Mouse (Mus musculus) T-helper 17 cell (primary cell): Measurements from ENCODE around the gene Baz1a.
"Not testable (repeated sequence)": the region's sequence is repeated elsewhere in the genome, so short reads cannot be mapped to it uniquely, and the experiment has no call there.

Experiments
- in situ Hi-C, 2 experiments: fragments of 300-600 bp; cut with MboI, MseI; formaldehyde crosslinking; loops; 1 replicate in 1 of 2; 2 replicates in 1 of 2; pipeline ENCODE4 v1.15.1; 2025; ENCODE audit warnings: high pct_unique_total_duplicates in 2 of 2

Baz1a gene

GRCm38 (mm10) chr12:55007361-55008008 is 6.7 kb downstream of the Baz1a start:
- in situ Hi-C loops = no loop called here

- in situ Hi-C loops = no loop called here
Observed at GRCm38 (mm10) chr12:55006071-55006470, 8.1 kb downstream of the Baz1a start.

GRCm38 (mm10) chr12:55004396-55004795 is 9.8 kb downstream of the Baz1a start:
- in situ Hi-C loops = no loop called here

GRCm38 (mm10) chr12:55003843-55004242 is 10.3 kb downstream of the Baz1a start:
- in situ Hi-C loops = no loop called here

DNA sequence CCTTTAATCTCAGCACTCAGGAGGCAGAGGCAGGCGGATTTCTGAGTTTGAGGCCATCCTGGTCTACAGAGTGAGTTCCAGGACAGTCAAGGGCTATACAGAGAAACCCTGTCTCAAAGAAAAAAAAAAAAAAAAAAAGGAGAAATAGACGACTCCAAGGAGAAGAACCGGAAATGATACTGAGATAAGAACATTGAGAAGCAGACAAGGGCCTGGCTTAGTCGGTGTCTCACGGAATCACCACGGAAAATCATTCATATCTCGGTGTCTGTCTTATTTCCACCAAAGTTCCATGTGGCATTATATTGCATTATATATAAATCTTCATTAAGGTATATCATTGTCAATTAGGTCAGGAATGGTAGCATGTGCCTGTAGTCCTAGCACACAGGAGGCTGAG is 11.6 kb downstream of the Baz1a start:
- in situ Hi-C loops = not testable (repeated sequence)

DNA sequence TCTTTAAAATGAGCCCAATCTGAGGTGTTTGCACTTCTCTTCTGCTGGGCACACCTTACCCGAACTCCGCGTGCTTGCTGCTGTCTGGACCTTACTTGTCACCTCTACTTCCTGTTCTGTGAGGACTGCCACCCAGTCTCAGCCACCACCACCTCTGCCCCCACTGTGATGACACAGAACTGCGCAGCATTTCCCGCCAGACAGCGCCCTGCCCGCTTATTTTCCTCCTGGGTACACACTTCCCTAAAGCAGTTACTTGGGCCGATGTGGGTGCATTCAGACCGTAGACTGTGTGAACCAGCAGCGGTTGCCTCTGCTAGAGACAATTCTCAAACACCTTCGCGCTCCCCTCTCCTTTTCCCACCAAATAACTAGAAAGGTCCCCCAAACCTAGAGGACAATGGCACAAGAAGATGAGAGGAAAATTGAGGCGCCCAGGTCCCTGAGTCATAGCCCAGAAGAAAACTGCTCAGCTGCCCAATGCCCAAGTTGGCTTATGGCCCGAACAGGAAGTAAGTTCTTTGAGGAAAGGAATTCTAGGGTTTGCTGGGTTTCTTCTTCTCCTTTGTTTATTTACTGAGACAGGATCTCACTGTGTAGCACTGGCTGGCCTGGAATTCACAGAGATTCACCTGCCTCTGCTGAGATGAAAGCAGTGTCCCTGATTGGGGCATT is 15.0 kb downstream of the Baz1a start:
- in situ Hi-C loops = loop anchor here in 1 of 2 experiments (5.0 kb wide), 1 partner anchor 78 kb away; no protein-coding TSS in a partner anchor

DNA sequence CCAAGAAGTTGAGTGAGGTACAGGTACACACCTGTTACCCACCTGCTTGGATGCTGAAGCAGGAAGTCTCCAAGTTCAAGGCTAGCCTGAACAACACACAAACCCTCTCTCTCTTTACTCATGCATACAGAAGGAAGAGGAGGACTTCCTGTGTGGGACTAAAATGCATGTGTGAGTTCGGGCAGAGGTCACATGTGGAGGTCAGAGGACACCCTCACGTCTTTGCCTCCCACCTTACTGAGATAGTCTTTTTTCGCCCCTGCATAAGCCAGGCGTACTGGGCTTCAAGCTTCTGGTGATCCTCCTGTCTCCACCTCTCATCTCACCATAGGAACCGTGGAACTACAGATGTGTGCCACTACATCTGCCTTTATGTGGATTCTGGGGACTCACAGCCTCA is 15.7 kb downstream of the Baz1a start:
- in situ Hi-C loops = loop anchor here in 1 of 2 experiments (5.0 kb wide), 1 partner anchor 79 kb away; no protein-coding TSS in a partner anchor

DNA sequence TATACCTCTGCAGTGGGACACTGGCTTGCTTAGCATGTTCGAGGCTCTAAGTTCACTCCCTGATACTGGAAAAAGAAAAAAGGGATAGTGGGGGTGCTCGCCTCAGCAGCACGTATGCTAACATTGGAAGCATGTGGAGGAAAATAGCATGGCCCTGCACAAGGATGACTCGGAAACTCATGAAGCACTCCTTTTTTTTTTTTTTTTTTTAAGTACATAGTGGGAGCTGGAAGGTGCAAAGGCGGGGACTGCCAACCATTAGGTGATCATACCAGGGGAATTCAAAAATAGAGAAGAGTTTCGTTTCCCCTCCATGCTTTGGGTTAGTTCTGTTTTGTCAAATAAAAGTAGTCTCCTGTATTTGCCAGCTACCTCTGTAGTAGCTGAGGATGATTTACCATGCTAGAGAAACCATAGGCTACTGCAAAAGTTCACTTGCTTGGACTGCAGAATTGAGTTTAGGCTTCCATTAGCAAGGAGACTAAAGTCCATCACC is 17.1 kb downstream of the Baz1a start:
- in situ Hi-C loops = loop anchor here in 1 of 2 experiments (5.0 kb wide), 1 partner anchor 80 kb away; no protein-coding TSS in a partner anchor

DNA sequence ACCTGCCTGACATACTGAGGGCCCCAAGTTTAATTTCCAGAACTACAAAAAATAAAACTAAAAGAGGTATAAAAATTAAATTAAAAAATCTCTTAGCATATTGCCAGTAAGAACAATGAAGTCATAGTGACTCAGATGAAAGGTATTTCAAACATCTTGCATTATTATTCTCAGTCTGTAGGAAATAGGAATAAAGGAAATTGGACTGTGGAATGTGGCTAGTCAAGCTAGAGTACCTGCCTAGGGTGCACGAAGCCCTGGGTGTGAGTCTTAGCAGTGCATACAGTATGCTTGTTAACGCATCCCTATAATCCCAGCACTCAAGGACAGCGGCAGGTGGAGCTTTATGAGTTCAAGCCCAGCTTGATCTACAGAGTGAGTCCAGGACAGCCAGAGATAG is 18.2 kb downstream of the Baz1a start:
- in situ Hi-C loops = loop anchor here in 1 of 2 experiments (5.0 kb wide), 1 partner anchor 81 kb away; no protein-coding TSS in a partner anchor

DNA sequence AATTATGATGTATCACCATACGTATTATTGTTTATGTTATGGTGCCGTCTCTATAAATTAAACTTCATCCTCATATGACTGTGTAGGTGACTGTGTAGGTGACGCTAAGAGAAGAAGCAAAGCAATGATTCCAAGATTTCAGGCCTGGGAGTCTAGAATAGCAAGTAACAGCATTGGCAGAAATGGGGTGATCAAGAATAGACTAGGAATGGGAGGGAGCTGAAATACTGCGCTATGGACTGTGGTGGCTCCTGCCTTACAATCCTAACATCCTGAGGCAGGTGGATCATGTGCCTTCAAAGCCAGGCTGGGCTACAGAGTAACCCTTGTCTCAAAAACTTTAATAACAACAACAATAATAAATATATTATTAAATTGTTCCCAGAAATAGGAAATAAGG is 19.7 kb downstream of the Baz1a start:
- in situ Hi-C loops = no loop called here

DNA sequence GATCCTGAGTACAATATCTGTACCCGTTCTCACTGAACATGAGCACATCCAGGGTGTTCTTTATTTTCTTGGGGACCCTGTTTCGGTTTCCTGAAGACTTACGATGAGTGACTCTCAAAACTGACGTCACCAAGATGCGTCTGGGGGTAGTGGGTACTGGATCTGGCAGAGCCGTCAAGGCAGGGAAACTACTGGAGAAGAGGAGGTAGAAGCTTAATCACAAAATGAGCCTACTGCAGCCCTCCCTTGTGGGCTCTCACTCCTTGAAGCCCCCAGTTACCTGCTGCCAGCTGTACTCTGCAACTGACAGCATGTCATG is 20.1 kb downstream of the Baz1a start:
- in situ Hi-C loops = no loop called here

DNA sequence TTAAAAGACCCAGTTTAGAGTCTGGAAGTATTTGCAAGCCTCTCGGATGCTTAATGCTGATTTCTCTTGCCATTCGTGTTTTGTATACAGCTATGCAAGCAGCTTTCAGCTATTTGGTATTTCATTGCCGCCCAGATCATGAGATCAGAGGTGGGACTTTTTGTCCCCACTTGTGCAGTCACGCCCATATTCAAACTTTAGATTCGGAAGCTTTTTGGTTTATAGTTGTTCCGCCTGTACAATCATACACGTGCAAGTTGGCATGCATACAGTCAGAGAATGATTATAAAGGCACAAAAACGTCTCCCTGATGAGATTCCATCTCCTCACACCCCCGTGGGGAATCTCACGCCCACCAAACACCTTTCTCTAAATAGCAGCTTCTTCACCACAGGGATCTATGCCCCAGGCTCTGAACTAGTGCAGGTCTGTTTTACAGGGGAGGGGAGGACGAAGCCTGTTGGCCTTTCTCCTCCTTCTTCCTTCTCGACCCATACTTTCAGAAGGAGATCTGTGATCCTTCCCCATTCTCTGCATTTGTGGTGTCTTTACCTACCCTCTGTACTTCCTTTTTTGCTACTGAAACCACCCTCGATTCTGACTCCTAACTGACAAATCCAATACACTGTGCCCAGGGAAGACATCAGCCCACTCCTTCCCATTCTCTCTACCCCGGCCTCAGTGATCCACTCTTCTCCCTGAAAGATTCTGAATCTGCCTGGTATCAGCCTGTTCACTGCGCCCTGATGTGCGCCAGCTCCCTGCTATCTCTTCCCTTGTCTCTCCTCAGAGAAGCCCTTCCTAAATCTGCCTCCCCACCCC is 20.7 kb downstream of the Baz1a start:
- in situ Hi-C loops = no loop called here

GRCm38 (mm10) chr12:54992814-54993213 is 21.3 kb downstream of the Baz1a start:
- in situ Hi-C loops = no loop called here

GRCm38 (mm10) chr12:54988323-54988850 is 25.8 kb downstream of the Baz1a start:
- in situ Hi-C loops = no loop called here

- in situ Hi-C loops = no loop called here
Observed at GRCm38 (mm10) chr12:54987156-54987555, 27.0 kb downstream of the Baz1a start.

GRCm38 (mm10) chr12:54986052-54986717 is 28.0 kb downstream of the Baz1a start, which contains the start of gene Gm20403:
Gene Gm20403, minus strand, starts transcription at chr12:54986529.
- in situ Hi-C loops = no loop called here

GRCm38 (mm10) chr12:54985257-54986051 is 28.7 kb downstream of the Baz1a start:
- in situ Hi-C loops = no loop called here

GRCm38 (mm10) chr12:54984701-54985256 is 29.4 kb downstream of the Baz1a start:
- in situ Hi-C loops = loop anchor here in 1 of 2 experiments (5.0 kb wide), 1 partner anchor 93 kb away; no protein-coding TSS in a partner anchor

- in situ Hi-C loops = loop anchor here in 1 of 2 experiments (5.0 kb wide), 1 partner anchor 94 kb away; no protein-coding TSS in a partner anchor
Observed at GRCm38 (mm10) chr12:54982935-54983715, 31.0 kb downstream of the Baz1a start.
